Mouse (Mus musculus) right cerebral cortex, adult 2 months (tissue): ENCODE measurements around the gene Mylk4.
A peak's percentile ranks its signal among the peaks of the same experiment; 100 is the strongest.

Experiments used
- DNase-seq, 2 experiments: peaks; one replicate each; pipeline ENCODE4 v3.0.0; 2021 to 2022; ENCODE audit warnings: low spot score in 2 of 2

The Mylk4 gene

DNA sequence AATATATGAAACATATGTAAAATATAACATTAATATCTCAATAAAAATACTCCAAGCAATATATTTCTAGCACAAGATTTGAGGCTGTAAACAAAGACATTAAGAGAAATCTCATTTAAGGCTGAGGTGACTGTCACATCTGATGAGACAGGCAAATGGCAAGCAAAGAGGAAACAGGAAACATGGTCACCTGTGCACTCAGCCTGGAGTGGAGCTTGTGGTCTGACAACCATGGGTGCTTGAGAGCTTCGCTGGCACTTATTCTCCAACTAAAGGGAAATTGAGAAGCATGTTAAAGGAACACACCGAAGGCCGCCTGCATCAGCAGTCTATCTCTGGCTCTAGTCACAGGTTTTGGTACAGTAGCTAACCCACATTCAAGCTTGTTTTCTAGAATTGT, 71.2 kb downstream of the Mylk4 start:
- no peak for DNase-seq

DNA sequence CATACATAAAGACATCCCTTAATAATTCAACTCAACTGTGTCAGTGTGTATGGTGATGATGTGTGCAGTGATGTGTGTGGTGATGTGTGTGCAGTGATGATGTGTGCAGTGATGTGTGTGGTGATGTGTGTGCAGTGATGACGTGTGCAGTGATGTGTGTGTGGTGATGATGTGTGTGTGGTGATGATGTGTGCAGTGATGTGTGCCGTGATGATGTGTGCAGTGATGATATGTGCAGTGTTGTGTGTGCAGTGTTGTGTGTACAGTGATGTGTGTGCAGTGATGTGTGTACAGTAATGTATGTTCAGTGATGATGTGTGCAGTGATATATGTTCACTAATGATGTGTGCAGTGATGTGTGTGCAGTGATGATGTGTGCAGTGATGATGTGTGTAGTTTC, 75.9 kb downstream of the Mylk4 start:
- DNase-seq = no peak

- DNase-seq = no peak
These were observed 77.0 kb downstream of the Mylk4 start for GRCm38 (mm10) chr13:32706651-32707288.

DNA sequence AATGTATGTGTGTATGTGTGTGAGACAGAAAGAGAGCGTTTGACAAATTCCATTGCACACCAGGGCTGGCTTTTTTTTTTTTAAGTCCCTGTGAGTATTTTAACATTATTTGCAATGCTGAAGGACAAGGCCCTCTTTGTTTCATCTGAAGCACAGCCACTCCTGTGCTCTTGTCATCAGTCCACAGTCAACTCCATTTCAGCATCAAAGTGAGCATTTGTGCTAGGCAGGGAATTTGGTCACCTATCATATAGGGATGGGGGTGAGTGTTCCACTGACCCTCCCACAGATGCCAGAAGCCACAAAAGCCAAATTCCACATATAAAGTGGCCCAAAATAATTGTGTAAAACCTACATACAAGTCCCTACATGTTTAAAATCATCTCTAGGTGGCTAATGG, 78.4 kb downstream of the Mylk4 start:
- DNase-seq = no peak

- DNase-seq = no peak
These were observed 78.8 kb downstream of the Mylk4 start for GRCm38 (mm10) chr13:32704911-32705310.

GRCm38 (mm10) chr13:32701564-32701963, 82.2 kb downstream of the Mylk4 start:
- no peak for DNase-seq

DNA sequence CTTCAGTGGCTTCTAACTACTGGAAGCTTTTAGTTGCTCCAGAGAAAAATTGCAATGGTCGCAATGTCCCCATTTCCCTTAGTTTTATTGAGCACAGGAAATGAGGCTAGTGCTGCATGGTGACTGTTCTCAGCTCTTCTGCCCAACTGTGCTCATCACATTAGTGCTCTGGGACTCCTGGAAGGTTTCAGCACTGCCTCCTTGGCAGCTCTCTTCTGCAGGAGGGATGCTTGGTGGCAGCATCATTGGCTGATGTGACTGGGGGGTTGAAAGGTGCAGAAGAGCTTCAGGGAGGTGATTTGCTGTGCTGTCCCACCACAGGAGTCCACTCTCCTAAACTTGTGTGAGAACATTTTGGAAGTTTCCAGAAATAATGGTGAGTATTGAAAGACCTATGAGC, 84.4 kb downstream of the Mylk4 start:
- DNase-seq = no peak

- no peak for DNase-seq
These were observed 84.8 kb downstream of the Mylk4 start for GRCm38 (mm10) chr13:32698956-32699355.

DNA sequence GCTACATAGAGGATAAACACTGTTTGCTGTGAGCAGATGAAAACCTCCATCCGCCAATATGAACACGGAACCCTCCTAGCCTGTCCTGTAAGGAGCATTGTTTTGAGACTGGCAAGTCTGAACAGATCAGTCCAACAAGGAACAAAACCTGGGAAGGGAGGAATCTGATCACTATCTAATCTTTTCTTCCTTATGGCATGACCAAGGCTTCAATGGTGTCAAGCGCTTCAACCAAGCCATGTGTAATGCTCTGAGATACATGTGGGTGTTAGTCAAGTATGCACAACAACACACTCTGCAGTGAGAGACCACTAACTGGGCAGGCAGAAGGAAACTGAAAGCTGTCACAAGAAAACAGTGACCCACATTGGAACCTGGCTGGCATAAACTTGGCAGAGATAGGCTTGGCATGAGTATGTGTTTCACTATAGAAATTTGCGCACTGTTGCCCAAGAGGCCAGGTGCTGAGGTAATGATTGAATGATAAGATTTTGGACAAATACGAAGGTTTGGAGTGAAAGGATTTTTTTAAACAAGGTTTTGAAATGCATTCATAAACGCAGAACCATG, 89.8 kb downstream of the Mylk4 start:
- no peak for DNase-seq

DNA sequence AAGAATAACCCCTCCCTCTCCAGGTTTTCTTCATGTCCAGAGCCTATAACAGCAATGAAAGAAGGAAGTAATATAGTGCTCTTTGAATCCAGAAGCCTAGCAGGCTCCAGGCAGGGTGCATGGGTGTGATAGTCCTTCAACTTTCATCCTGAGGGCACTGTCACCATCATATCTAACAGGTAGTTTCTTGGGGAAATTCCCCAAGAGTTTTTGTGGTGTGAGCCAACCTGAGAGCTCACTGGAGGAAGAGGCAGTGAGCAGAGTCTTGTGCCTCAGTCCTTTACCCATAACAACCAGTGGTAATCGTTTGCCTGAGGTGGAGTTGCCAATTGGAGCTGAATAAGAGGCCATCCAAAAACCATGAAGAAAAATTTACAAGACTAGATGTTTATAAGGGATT, 91.2 kb downstream of the Mylk4 start:
- DNase-seq = no peak

- DNase-seq = no peak
These were observed 93.5 kb downstream of the Mylk4 start for GRCm38 (mm10) chr13:32690279-32690678.

DNA sequence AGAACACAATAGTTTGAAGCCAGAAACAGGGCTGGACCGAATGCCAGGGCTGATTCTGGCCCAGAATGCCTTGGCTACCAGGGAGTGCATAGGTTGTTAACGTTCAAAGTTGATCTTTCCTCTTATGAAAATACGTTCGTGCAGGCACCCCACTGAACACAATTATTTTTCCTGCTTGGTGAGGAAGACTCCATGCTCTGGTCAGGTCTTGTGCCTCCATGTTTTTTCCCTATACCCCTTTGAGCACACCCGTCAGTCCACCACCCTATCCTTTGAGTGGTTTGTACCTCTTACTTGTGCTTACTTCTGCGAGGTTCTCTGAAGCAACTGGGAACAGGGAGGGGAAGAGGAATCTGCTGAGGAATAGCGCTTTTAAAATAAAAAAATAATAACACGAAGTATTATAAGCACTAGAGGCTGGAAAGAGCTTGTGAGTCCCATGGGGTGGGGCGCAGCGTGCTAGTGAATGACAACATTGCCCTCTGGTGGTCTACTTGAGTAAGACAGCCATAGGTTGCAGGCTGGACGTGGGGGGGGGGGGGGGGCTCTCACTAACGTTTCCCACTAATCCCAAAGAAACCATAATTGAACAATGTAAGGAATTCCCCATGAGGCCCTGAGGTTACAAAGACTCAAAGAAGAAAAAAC, 102.8 kb downstream of the Mylk4 start:
- peak; percentile 67 to 73 for DNase-seq

GRCm38 (mm10) chr13:32680121-32680551, 103.6 kb downstream of the Mylk4 start:
- no peak for DNase-seq

DNA sequence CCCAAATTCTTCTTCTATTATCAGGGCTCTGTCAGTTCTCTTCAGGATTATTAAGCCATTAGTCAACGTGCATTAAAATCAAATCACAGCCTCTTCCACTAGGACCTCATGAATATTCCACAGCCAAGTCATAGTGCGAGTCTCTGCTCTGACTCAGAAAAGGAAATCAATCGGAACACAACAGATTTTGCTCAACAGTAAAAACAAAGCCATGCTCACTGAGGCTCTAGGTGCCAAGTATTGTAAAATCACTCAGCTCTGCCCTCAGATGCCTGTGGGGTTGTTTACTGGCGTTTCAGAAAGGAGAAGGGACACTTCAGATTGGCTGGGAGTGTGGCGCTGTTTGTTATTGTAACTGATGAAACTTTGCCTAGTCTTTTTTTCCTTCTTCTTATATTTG, 104.8 kb downstream of the Mylk4 start:
- DNase-seq = no peak

GRCm38 (mm10) chr13:32670782-32671181, 113.0 kb downstream of the Mylk4 start:
- no peak for DNase-seq

- no peak for DNase-seq
These were observed 115.5 kb downstream of the Mylk4 start for GRCm38 (mm10) chr13:32668296-32668695.

DNA sequence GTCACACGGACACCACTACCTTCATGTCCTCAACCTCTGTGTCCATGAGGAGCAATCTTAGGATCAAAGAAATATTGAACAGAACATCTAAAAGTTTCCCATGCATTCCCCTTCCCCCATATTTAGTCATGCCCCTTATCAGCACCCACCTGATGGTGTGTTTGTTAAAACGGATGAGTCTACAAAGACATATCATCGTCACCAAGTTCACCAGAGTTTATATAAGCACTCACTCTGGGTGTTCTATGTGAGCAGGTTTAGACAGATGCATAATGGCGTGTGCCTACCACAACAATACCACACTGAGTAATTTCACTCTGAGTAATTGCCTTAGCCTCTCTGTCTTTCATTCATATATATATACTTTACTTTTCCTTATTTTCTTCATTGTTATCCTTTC, 116.4 kb downstream of the Mylk4 start:
- no peak for DNase-seq

DNA sequence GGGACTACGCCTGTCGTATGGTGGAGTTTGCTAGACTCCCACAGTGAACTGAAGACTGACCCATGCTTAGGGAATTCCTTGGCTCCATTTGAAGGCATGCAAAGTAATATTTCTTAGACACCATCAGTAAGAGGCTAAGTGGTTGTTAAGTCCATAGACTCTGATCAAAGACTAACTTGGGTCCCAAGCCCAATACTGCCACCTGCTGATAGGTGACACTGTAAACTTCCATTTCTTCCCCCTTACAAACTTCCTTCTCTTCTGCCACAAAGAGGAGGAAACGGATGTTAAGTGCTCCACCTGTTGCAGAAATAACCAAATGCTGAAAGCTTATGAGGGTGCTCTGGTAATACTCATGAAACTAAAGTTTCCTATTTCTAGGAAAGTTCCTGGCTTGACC, 121.7 kb downstream of the Mylk4 start:
- DNase-seq = peak; percentile 8 to 12

- no peak for DNase-seq
These were observed 123.5 kb downstream of the Mylk4 start for GRCm38 (mm10) chr13:32660294-32660693.

DNA sequence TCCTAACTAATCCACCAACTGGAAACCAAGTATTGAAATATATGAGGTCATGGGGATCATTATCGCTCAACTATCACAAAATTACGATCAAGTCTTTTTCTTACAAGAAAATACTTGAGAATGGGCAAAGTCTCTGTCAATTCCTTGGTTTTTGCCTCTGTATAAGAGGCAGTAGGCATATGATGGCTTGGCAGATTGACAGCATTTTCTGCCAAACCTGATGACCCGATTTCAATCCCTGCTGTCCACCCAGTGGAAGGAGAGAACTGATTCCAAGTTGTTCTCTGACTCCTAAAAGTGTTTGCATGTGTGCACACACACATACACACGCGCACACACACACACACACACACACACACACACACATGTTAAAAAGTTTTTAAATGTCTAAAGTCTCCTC, 124.5 kb downstream of the Mylk4 start:
- no peak for DNase-seq

DNA sequence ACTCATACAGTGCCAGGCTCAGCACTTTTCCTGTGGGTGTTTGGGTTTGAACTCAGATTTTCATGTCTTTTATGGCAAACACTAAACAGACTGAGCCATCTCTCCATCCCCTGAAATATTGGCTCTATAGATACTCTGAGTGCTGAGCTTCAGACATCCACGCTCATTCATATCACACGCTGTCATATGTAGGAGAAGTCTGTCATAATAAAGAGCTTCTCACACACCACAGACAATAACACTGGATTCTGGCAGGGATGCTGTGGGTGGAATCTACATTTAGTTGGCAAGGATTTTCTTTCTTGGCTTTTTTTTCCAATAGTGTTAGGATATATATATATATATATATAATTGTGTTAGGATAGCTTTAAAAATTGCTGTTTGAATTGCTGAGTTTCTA, 126.2 kb downstream of the Mylk4 start:
- peak; percentile 6 to 14 for DNase-seq
